Mouse (Mus musculus): ENCODE measurements at regions not wholly inside any gene's neighbourhood (a gene's known extent, or its start where the extent isn't known, plus 50 kb on each side); places are given as distances from the start of the nearest gene placed in this dataset.

GRCm38 (mm10) chr13:39290216-39290960 lies 329.7 kb upstream of the Slc35b3 start:
- H3K9me3 ChIP-seq (replicated peaks; ENCODE audit: insufficient read depth, low read length): no peaks in the 10 kb centered on the region
- H3K27ac ChIP-seq (ENCODE audit: control insufficient read depth, low read depth, low read length): no peak overlapping the region
- no peak for TF ChIP-seq EP300 (IDR thresholded peaks at IDR 0.05; ENCODE audit: low read depth in 1 of 2, low read length in 2 of 2)
- TF ChIP-seq HCFC1 (IDR thresholded peaks at IDR 0.05; ENCODE audit: low read depth, low read length): no peak
- TF ChIP-seq E2F4 (IDR thresholded peaks at IDR 0.05; ENCODE audit: borderline replicate concordance, low read depth, low read length): no peak
- no peak for TF ChIP-seq GATA1 (IDR thresholded peaks at IDR 0.05; ENCODE audit: low read depth, low read length)
- no peak for TF ChIP-seq TBP (IDR thresholded peaks at IDR 0.05; ENCODE audit: low read depth, low read length)
- no peaks in the 10 kb centered on the region for H3K4me1 ChIP-seq (ENCODE audit: control insufficient read depth in 1 of 2, insufficient read depth in 2 of 2, low read length in 2 of 2)
- H3K79me2 ChIP-seq (ENCODE audit: control insufficient read depth, insufficient read depth, low read length, poor library complexity): no peaks in the 10 kb centered on the region
- no peaks in the 10 kb centered on the region for H3K36me3 ChIP-seq (ENCODE audit: control insufficient read depth in 1 of 2, insufficient read depth in 2 of 2, low read length in 2 of 2)
- H3K9ac ChIP-seq (ENCODE audit: control insufficient read depth, low read depth, low read length, poor library complexity, severe bottlenecking): no peak overlapping the region
- H3K4me3 ChIP-seq (ENCODE audit: control insufficient read depth in 1 of 2, insufficient read depth in 1 of 2, low read depth in 2 of 2, low read length in 2 of 2): no peak overlapping the region
- no peak for DNase-seq (ENCODE audit: low read depth, low spot score)
- H3K27me3 ChIP-seq (ENCODE audit: control insufficient read depth in 1 of 2, insufficient read depth in 2 of 2, low read length in 2 of 2): no peaks in the 10 kb centered on the region

- Histone ChIP-seq H3K9ac (ENCODE audit: control insufficient read depth, low read depth, low read length, poor library complexity, severe bottlenecking) (no peak overlapping the region), H3K36me3 (ENCODE audit: control insufficient read depth in 1 of 2, insufficient read depth in 2 of 2, low read length in 2 of 2) (no peaks in the 10 kb centered on the region), H3K4me3 (ENCODE audit: control insufficient read depth in 1 of 2, insufficient read depth in 1 of 2, low read depth in 2 of 2, low read length in 2 of 2) (no peak overlapping the region), H3K79me2 (ENCODE audit: control insufficient read depth, insufficient read depth, low read length, poor library complexity) (no peaks in the 10 kb centered on the region), H3K9me3 (replicated peaks; ENCODE audit: insufficient read depth, low read length) (no peaks in the 10 kb centered on the region), H3K27me3 (ENCODE audit: control insufficient read depth in 1 of 2, insufficient read depth in 2 of 2, low read length in 2 of 2) (no peaks in the 10 kb centered on the region), H3K27ac (ENCODE audit: control insufficient read depth, low read depth, low read length) (no peak overlapping the region), H3K4me1 (ENCODE audit: control insufficient read depth in 1 of 2, insufficient read depth in 2 of 2, low read length in 2 of 2) (no peaks in the 10 kb centered on the region)
- no peak for DNase-seq (ENCODE audit: low read depth, low spot score)
- TF ChIP-seq USF1 (IDR thresholded peaks at IDR 0.05; ENCODE audit: low read depth, low read length): no peak
- no peak for TF ChIP-seq TAL1 (IDR thresholded peaks at IDR 0.05; ENCODE audit: low read length)
- TF ChIP-seq ZKSCAN1 (IDR thresholded peaks at IDR 0.05; ENCODE audit: low read depth, low read length): no peak
- no peak for TF ChIP-seq MXI1 (IDR thresholded peaks at IDR 0.05; ENCODE audit: low read depth, low read length)
- no peak for TF ChIP-seq SMC3 (IDR thresholded peaks at IDR 0.05; ENCODE audit: low read depth, low read length)
- no peak for TF ChIP-seq MYB (IDR thresholded peaks at IDR 0.05; ENCODE audit: low read depth, low read length)
- TF ChIP-seq ETS1 (IDR thresholded peaks at IDR 0.05; ENCODE audit: low read depth, low read length): no peak
- no peak for TF ChIP-seq USF2 (IDR thresholded peaks at IDR 0.05; ENCODE audit: borderline replicate concordance in 1 of 2, insufficient read depth in 1 of 2, low read depth in 1 of 2, low read length in 2 of 2)
- no peak for TF ChIP-seq TBP (IDR thresholded peaks at IDR 0.05; ENCODE audit: low read depth, low read length)
These were observed 321.6 kb upstream of the Slc35b3 start for GRCm38 (mm10) chr13:39282272-39282671.

DNA sequence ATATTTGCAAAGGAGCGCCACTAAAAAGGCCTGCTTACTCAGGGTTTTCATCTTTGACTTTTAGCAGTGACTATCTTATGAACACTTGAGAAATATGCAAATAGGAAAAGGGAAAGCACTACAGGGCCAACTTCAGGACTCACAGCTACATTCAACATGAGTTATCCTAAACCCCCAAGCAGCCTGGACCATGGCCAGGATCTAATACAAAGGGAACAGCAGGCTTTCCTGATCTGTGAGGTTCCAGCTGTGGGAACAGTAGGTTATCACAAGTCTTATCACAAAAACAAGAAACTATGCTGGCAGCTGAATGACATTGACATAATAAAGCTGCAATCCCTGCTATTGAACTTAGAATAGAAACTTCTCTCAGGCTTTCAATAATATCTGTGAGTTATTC lies 317.4 kb upstream of the Slc35b3 start:
- Histone ChIP-seq H3K36me3 (ENCODE audit: control insufficient read depth in 1 of 2, insufficient read depth in 2 of 2, low read length in 2 of 2) (no peaks in the 10 kb centered on the region), H3K4me1 (ENCODE audit: control insufficient read depth in 1 of 2, insufficient read depth in 2 of 2, low read length in 2 of 2) (no peaks in the 10 kb centered on the region), H3K9ac (ENCODE audit: control insufficient read depth, low read depth, low read length, poor library complexity, severe bottlenecking) (no peak overlapping the region), H3K27ac (ENCODE audit: control insufficient read depth, low read depth, low read length) (no peak overlapping the region), H3K4me3 (ENCODE audit: control insufficient read depth in 1 of 2, insufficient read depth in 1 of 2, low read depth in 2 of 2, low read length in 2 of 2) (no peak overlapping the region), H3K27me3 (ENCODE audit: control insufficient read depth in 1 of 2, insufficient read depth in 2 of 2, low read length in 2 of 2) (no peaks in the 10 kb centered on the region), H3K9me3 (replicated peaks; ENCODE audit: insufficient read depth, low read length) (no peaks in the 10 kb centered on the region), H3K79me2 (ENCODE audit: control insufficient read depth, insufficient read depth, low read length, poor library complexity) (no peaks in the 10 kb centered on the region)
- no peak for TF ChIP-seq ZC3H11A (IDR thresholded peaks at IDR 0.05; ENCODE audit: low read depth, low read length)
- TF ChIP-seq BHLHE40 (IDR thresholded peaks at IDR 0.05; ENCODE audit: borderline replicate concordance, low read depth, low read length): no peak
- TF ChIP-seq TCF12 (IDR thresholded peaks at IDR 0.05; ENCODE audit: low read depth, low read length): no peak
- no peak for TF ChIP-seq KAT2A (conservative IDR thresholded peaks at IDR 0.05; ENCODE audit: low read depth, low read length)
- no peak for DNase-seq (ENCODE audit: low read depth, low spot score)
